Mouse (Mus musculus): ENCODE results near the gene Gjb3.

- no peak for TF ChIP-seq EP300 (IDR thresholded peaks at IDR 0.05; ENCODE audit: low read length)
- TF ChIP-seq POLR2A (IDR thresholded peaks at IDR 0.05; ENCODE audit: low read depth, low read length): no peak
- no peak for TF ChIP-seq E2F4 (IDR thresholded peaks at IDR 0.05; ENCODE audit: insufficient replicate concordance, low read depth, low read length)
- no peak for TF ChIP-seq ETS1 (conservative IDR thresholded peaks at IDR 0.05; ENCODE audit: low read depth, low read length)
- no peak for TF ChIP-seq KAT2A (IDR thresholded peaks at IDR 0.05; ENCODE audit: insufficient replicate concordance, low read length)
- TF ChIP-seq CHD1 (IDR thresholded peaks at IDR 0.05; ENCODE audit: low read depth, low read length): no peak
- no peak for TF ChIP-seq MAFK (IDR thresholded peaks at IDR 0.05; ENCODE audit: insufficient replicate concordance, low read length)
- TF ChIP-seq NRF1 (IDR thresholded peaks at IDR 0.05; ENCODE audit: low read depth, low read length): peak; percentile 31; the same call in 1 of the 2 replicates
These were observed 52.1 kb downstream of the Gjb3 start for GRCm38 (mm10) chr4:127278451-127279001.

All from CH12.LX (cell line).